Mouse (Mus musculus): Measurements from ENCODE around the gene Gm16451. TPM values are rescaled to one million over a fixed set of nuclear protein-coding genes. Genes with fewer than 3 reads are reported as not detected.
"Not testable (repeated sequence)": the region's sequence is repeated elsewhere in the genome, so short reads cannot be mapped to it uniquely, and the experiment has no call there.

The Gm16451 gene
- not detected in 2 replicates for polyA plus RNA-seq (2015; fragmentation: Nextera tagmentation; extraction: Ambion mirVana)

DNA sequence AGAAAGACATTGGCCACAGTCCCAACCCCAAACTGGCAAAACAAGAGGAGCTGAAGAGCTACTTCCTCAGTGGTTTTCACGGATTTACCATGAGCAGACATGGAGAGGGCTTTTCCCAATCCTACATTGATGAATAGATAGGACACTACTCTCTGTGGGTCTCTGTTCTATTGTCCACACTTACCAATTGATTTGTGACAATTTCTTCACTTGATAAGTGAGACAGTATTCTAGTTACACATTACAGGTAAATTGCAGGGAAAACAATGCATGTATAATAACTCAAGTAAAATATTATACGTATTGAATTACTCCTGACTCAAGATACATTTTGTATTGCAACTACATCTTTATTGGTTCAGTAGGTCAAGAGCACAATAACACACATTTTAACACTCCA is at the start of gene Gm16451:
Gm16451 (minus strand) TSS at position 101 of the 400 bp plus-strand sequence.
- H3K9me3 ChIP-seq (replicated peaks); H3K36me3 ChIP-seq; H3K9ac ChIP-seq; H3K4me2 ChIP-seq; H3K27me3 ChIP-seq; H3K27ac ChIP-seq; H3K4me3 ChIP-seq; H3K4me1 ChIP-seq (replicated peaks); ATAC-seq (replicated peaks; ENCODE audit: insufficient number of reproducible peaks, insufficient read depth, low FRiP score, low read depth): not testable (repeated sequence)
- WGBS, result no CpG with 5 or more reads among the region's 2 CpGs

GRCm38 (mm10) chr7:22163935-22164334 is 45.9 kb upstream of the Gm16451 start, which contains the start of gene Vmn1r142:
Gene Vmn1r142, minus strand, starts transcription at chr7:22164035.
- H3K9me3 ChIP-seq (replicated peaks); H3K4me3 ChIP-seq; H3K27ac ChIP-seq; H3K4me2 ChIP-seq; H3K36me3 ChIP-seq; H3K9ac ChIP-seq; H3K27me3 ChIP-seq; ATAC-seq (replicated peaks; ENCODE audit: insufficient number of reproducible peaks, insufficient read depth, low FRiP score, low read depth); H3K4me1 ChIP-seq (replicated peaks): not testable (repeated sequence)
- WGBS, result no CpG with 5 or more reads among the region's 3 CpGs

- not testable (repeated sequence) for H3K36me3 ChIP-seq; H3K4me2 ChIP-seq; H3K4me3 ChIP-seq; H3K4me1 ChIP-seq (replicated peaks); H3K9ac ChIP-seq; H3K27ac ChIP-seq; H3K27me3 ChIP-seq; H3K9me3 ChIP-seq (replicated peaks); ATAC-seq (replicated peaks; ENCODE audit: insufficient number of reproducible peaks, insufficient read depth, low FRiP score, low read depth)
- WGBS, result no CpG with 5 or more reads among the region's 5 CpGs
These were observed 16.6 kb upstream of the Gm16451 start, which contains the start of gene Gm10666 for GRCm38 (mm10) chr7:22134641-22135040. Gene Gm10666, minus strand, starts transcription at chr7:22134741.

DNA sequence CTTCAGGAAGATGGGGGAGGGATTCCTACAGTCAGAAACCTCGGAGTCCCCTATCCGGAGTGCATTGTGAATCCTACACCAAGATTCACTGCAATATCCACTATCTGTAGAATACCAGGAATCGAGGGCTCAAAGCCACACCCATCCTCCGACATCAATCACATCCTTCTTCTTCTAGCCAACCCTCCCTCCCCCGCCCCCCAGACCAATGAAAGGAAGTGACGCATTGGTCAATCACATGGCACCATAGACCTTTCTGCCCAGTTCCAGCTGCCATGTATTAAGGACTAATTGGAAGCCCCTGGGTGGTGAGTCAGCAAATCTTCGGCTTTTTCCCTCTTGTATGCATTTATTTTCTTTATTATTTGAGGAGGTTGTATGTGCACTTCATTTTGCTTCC is 49.3 kb downstream of the Gm16451 start, which contains the start of gene Vmn1r139:
Vmn1r139 (plus strand) TSS at position 301 of the 400 bp plus-strand sequence.
- H3K4me1 ChIP-seq (replicated peaks); H3K27me3 ChIP-seq; H3K9ac ChIP-seq; H3K9me3 ChIP-seq (replicated peaks); ATAC-seq (replicated peaks; ENCODE audit: insufficient number of reproducible peaks, insufficient read depth, low FRiP score, low read depth); H3K36me3 ChIP-seq; H3K27ac ChIP-seq; H3K4me3 ChIP-seq; H3K4me2 ChIP-seq: not testable (repeated sequence)
- no CpG with 5 or more reads among the region's 7 CpGs for WGBS

Other genes with a start within 250 kb of the Gm16451 start
- not detected in 2 replicates for gene Gm5891, start 197.0 kb downstream of the Gm16451 start, polyA plus RNA-seq (2015; fragmentation: Nextera tagmentation; extraction: Ambion mirVana)
- gene Vmn1r137, start 123.7 kb downstream of the Gm16451 start, polyA plus RNA-seq (2015; fragmentation: Nextera tagmentation; extraction: Ambion mirVana), result not detected in 2 replicates
- gene Vmn1r138, start 89.3 kb downstream of the Gm16451 start, polyA plus RNA-seq (2015; fragmentation: Nextera tagmentation; extraction: Ambion mirVana), result not detected in 2 replicates
- gene Gm6176, start 61.9 kb downstream of the Gm16451 start, polyA plus RNA-seq (2015; fragmentation: Nextera tagmentation; extraction: Ambion mirVana), result not detected in 2 replicates
- not detected in 2 replicates for gene Vmn1r139, start 49.2 kb downstream of the Gm16451 start, polyA plus RNA-seq (2015; fragmentation: Nextera tagmentation; extraction: Ambion mirVana)
- gene Gm10666, start 16.5 kb upstream of the Gm16451 start, polyA plus RNA-seq (2015; fragmentation: Nextera tagmentation; extraction: Ambion mirVana), result not detected in 2 replicates
- gene Vmn1r142, start 45.8 kb upstream of the Gm16451 start, polyA plus RNA-seq (2015; fragmentation: Nextera tagmentation; extraction: Ambion mirVana), result not detected in 2 replicates
- gene Vmn1r143, start 71.1 kb upstream of the Gm16451 start, polyA plus RNA-seq (2015; fragmentation: Nextera tagmentation; extraction: Ambion mirVana), result not detected in 2 replicates
- not detected in 2 replicates for gene Gm8653, start 83.0 kb upstream of the Gm16451 start, polyA plus RNA-seq (2015; fragmentation: Nextera tagmentation; extraction: Ambion mirVana)
- not detected in 2 replicates for gene Gm8453, start 111.2 kb upstream of the Gm16451 start, polyA plus RNA-seq (2015; fragmentation: Nextera tagmentation; extraction: Ambion mirVana)
- not detected in 2 replicates for gene Gm4187, start 211.5 kb upstream of the Gm16451 start, polyA plus RNA-seq (2015; fragmentation: Nextera tagmentation; extraction: Ambion mirVana)